Mouse (Mus musculus) spleen, adult 18-20 months (tissue): ENCODE data around the gene Macrod2.

Experiments used
- DNase-seq, 2 experiments: peaks; one replicate each; pipeline ENCODE4 v3.0.0; 2022; ENCODE audit warnings: mixed read lengths in 2 of 2

Macrod2 gene

DNA sequence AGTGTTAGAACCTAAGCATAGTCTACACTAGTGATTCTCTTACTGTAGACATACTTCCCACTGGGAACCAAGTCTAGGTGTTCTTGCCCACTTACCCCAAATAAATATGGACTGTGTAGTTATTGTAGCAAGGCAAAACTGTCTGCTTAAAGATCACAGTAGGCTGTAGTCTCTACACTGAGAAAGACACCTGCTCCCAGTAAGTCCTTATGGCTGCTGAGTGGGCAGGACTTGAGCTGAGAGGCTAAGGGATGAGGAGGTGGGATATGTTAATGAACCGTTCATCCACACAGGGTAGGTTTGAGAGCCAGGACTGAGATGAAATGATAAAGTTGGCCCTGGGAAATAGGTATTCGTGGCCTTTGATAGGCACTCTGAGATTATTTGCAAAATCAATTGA is 1869.6 kb downstream of the Macrod2 start:
- DNase-seq: no peak

- no peak for DNase-seq
Observed at GRCm38 (mm10) chr2:142267836-142268235, 1872.7 kb downstream of the Macrod2 start.

DNA sequence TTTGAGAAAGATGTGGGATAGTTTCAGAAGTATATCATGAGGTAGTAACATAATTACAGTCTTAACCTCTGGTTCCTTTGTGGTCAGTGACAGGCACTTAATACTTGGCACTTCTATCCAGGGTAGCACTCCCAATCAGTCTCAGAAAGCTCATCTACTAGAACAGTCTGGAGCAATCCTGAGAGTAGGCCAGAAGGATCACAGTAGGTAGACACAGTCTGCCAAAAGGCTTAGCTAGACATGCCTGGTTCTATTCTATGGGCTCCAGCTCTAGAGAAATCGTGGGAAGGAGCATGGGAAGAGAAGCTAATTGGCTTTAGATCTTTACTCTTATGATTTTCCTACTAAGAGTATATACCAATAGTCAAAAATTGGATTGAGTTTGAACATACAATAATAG is 1891.7 kb downstream of the Macrod2 start:
- DNase-seq: no peak

DNA sequence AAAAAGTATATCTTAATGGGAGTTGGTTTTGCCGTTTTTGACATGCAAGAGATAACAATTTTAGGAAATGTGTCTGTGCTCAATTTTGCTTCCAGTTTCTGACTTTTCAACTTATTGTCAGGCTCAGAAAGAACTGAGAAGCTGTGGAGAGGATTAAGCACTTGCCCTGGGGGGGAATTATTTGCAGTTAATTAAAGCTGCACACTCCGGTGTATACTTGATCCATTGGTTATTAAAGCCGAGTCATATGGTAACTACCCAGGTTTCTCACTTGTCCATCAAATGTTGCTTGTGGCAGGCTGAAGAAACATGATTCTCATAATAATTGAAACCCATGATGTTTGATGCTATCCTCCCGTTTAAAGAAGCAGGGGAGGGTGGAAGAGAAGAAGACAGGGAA is 1899.7 kb downstream of the Macrod2 start:
- no peak for DNase-seq

DNA sequence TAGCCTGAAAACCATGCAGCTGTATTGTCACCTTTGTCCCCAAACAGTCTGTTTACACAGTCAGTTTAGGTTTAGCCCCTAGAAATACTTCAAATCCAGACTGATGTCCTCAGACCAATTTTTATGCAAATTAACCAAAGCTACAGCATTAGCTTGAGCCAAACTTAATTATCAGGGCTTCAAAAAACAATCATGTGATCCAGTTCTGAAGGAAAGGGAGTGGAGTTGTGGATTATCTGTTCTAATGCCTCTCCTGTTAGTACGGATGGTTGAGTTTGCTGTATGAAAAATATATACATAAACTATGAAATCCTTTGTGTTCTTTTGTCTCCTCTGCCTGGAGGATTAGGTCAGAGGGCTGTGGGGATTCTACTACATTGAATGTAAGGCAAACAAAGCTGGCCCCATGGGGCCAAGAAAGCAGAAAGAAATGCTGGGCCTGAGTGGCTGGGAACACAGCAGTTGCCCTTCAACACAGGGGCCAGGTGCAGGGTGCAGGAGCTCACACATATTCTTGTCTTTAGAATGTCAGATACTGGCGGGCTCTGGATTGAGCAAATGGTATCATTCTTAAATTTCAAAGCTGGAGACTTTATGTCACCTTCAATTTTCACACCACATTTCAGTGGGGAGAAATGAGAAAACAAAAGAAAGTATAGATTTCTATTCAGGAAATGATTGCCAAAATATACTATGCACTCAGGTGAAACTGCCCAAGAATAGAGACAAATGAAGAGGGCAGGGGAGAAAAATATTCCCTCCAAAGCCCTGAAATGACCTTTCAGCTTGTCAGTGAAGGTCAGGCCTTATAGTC is 1908.2 kb downstream of the Macrod2 start:
- DNase-seq: no peak

- no peak for DNase-seq
Observed at GRCm38 (mm10) chr2:142303912-142304182, 1908.7 kb downstream of the Macrod2 start.

DNA sequence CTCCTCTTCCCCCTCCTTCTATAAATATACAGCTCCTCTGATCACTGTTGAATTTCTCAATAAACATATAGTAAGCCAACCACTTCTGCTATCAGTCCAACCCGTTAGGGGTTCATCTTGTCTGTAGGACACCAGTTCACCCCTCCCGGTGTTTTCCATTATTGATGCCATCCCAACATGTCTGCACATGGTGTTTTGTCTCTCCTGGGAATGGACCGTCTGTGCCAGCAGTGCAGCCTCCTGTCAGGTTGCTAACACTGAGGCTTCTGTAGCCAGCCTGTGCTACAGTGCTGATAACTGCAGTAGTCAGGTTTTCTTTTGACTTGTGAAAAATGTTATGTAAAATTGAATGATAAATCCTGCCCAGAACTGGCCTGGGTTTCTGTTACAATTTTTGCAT is 1928.0 kb downstream of the Macrod2 start:
- DNase-seq: no peak

GRCm38 (mm10) chr2:142326737-142327136 is 1931.6 kb downstream of the Macrod2 start:
- DNase-seq: no peak

DNA sequence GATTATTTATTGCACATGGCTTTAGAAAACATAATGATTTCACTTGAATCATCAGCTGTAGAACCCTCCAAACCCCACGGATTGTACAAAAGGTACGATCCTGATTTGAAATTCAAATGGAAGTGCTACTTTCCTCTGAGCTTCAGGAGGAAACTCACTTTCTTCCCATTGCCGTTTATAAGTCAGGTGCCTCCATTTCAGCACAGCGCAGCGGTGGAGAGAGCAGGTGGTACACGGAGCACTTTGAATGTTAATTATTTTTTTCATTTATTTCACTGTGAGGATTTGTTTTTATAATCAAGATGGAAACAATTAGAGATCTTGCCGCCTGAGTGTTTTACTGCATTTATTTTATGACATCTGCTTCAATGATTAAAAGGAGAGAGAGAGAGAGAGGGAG is 1934.7 kb downstream of the Macrod2 start:
- no peak for DNase-seq

DNA sequence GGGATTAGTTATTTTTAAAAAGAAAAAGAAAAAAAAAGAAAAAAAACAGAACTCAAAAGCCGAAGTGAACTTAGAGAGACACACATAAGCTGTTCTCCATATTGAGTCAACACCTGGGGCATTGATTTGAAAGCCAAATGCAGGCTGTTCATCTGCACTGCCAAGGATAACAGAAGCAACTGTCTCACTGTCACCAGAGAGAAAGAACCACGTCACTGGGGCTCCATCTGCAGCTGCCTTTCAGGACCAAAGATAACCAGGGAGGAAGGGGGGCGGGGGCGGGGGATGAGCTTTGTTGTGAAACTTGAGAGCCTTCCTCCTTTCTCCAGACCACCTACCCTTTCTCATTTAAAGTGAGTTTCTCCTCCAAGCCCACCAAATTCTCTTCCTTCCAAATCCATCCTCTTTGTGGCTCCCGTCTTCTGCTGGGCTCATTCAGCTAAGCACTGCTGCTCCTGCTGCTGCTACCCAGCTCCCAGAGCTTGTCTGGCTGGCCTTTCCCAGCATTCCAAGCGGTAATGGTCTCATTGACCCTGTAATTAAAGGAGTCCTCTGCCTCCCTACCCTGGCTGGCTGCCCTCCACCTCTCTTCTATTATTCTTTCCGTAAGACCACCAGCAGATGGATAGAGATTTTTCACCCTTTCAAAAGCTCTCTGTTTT is 1939.5 kb downstream of the Macrod2 start:
- no peak for DNase-seq

- DNase-seq: no peak
Observed at GRCm38 (mm10) chr2:142335103-142335999, 1940.2 kb downstream of the Macrod2 start.

DNA sequence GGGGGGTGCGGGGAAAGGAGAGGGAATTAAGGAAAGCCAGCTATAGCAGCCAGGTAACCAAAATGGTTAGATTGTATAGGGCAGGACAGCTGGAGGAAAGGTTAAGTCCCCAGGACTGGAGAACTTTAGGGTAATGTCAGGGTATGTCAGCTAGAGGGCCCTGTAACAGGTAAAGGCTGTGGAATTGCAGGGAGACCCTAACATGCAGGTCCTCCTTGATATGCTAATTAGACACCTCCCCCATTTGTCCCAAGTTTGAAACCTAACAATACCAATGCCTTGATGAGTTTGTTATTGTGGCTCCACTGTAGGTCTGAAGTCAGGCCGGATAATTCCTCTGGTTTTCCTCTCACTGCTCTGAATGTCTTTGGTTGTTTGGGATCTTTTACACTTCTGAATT is 1948.9 kb downstream of the Macrod2 start:
- DNase-seq: no peak

DNA sequence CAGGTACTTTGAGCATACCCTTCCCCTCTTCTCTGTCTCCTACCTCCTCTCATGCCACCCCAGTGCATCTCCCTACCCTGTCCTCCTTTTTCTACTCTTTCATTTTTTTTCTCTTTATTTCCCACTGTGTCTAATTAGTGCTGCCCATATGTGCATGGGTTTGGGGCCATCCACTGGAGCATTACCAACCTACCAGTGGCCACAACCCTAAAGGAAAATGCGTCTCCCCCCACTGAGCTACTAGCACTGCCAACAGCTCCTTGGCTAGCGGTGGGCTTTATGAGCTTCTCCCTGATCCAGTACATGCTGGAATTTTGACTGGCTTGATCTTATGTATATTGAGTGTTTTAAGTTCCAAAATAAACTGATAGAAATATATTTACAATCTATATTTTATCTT is 1949.6 kb downstream of the Macrod2 start:
- no peak for DNase-seq

- no peak for DNase-seq
Observed at GRCm38 (mm10) chr2:142349805-142350204, 1954.7 kb downstream of the Macrod2 start.

GRCm38 (mm10) chr2:142362888-142363287 is 1967.8 kb downstream of the Macrod2 start:
- no peak for DNase-seq

- DNase-seq: no peak
Observed at GRCm38 (mm10) chr2:142373978-142374377, 1978.9 kb downstream of the Macrod2 start.

DNA sequence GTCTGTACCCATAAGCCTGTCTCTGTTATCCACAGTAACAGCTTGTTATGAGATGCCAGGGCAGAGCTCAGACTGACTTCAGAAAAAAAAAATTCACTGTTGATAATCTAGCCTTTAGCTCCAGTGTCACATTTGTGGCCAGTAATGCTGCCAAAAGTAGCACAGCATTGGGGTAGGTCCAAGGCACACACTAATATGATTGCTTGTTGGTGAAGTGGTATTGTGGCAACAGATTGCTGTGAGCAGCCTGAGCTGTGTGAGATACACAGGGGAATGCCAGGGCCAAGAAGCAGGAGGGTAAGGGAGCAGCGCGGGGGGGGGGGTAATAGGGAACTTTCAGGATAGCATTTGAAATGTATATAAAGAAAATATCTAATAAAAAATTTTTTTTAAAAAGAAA is 1985.5 kb downstream of the Macrod2 start:
- no peak for DNase-seq

DNA sequence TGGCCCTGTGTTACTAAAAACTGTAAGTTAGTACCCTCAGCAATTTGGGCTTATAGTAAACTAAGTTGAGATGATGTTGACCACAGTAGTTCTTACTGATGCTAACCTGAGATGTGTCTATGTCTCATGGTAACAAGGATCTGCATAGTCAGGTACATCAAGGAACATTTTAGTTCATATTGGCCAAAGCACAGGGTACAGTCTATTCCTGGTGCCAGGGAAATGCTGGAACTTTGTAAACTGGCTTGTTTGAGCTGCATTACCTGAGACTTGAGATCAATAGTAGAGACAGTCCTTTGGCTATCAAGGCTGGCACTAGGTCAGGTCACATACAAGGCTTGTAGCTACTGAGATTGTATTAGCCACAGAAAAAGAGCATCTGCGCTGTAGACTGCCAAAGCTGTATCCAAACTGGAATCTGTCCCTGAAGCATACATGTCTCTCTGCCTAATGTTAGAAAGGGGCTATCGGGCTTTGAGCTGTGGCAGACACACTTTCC is 1986.0 kb downstream of the Macrod2 start:
- no peak for DNase-seq

- DNase-seq: no peak
Observed at GRCm38 (mm10) chr2:142393546-142393945, 1998.4 kb downstream of the Macrod2 start.

GRCm38 (mm10) chr2:142399490-142399889 is 2004.4 kb downstream of the Macrod2 start:
- no peak for DNase-seq

DNA sequence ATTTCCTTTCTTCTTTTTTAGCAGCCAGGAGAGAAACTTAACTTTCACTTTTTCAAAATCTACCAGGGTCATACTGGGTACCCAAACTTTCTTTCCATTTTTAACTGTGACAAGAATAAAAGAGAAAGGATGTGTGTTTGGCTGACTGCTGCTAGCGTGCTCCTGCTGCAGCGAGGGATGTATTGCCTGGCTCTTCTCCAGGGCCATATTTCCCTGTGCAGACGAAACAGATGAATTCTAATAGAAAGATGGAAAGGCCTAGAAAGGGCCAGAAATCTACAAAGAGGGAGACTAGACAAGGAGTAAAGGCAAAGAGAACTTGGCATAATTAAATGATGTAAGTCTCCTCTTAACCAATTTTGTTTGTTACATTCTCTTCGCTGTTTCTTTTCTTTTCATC is 2005.7 kb downstream of the Macrod2 start:
- DNase-seq: no peak

DNA sequence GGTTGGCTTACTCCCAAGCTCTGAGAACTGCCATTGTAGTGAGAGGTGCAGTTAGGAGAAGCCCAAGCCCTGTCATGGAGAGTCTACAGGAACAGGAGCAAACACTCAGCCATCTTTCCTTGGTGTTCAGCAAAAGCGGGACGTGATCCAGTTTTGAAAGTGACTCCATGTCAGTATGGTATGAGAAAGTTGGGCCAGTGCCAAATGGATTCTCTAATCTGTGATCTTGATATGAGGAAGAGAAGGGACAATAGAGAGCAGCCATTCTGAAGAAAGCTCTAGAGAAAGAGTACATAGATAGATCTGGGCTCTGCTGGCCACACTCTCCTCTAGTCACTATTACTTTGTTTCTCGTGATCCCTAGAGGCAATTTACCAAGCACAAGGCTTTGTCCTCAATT is 2006.2 kb downstream of the Macrod2 start:
- DNase-seq: no peak

- no peak for DNase-seq
Observed at GRCm38 (mm10) chr2:142403394-142403793, 2008.3 kb downstream of the Macrod2 start.

- no peak for DNase-seq
Observed at GRCm38 (mm10) chr2:142404321-142404720, 2009.2 kb downstream of the Macrod2 start.
